Mouse (Mus musculus): ENCODE results near the gene Gars. TPM values are rescaled to one million over a fixed set of nuclear protein-coding genes. Genes with fewer than 3 reads are reported as not detected.

Gene Gars
- total RNA-seq, 2 experiments from 2014 or later = 60.8 to 61.1 TPM

DNA sequence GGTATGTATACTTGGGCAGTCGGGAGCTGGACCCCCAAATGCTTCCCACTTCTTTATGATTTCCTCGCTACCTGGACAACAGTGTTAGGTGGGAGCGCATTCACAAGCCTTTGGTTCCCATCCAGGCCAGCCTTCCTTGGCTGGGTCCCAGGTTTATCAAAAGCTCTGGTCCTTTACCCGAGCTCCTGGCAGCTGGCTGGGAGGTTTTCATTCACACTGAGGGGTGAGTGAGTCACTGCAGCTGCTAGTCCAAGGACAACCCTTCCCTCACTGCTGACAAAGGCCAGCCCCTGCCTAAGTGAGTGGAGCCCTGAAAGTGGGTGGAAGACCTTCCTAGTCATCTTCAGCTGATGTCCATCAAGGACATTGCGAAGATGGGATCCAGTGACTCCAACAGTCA, 60.2 kb downstream of the Gars start:
- DNase-seq = peak; percentile 12

- DNase-seq = no peak
These were observed 60.8 kb downstream of the Gars start for GRCm38 (mm10) chr6:55098603-55099002.

DNA sequence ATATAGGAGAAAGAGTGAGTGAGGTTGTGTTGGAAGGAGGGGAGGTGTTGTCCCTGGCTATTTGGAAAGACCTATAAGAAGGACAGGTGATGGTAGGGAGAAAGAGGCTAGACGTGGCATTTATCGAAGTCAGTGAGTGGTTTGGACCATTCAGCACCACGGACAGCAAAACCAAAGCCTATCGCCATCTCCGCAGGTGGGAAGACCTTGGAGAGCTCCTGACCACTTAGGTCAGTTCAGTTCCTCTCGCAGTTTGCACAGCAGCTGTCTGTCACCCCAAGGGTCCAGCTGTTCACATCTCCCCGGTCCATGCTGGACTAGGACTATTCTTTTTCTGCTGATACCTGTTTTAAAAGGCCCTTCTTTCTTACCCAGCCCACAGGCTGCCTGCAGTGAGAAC, 70.6 kb downstream of the Gars start:
- peak in 1 of 2 experiments; percentile 35 for DNase-seq

DNA sequence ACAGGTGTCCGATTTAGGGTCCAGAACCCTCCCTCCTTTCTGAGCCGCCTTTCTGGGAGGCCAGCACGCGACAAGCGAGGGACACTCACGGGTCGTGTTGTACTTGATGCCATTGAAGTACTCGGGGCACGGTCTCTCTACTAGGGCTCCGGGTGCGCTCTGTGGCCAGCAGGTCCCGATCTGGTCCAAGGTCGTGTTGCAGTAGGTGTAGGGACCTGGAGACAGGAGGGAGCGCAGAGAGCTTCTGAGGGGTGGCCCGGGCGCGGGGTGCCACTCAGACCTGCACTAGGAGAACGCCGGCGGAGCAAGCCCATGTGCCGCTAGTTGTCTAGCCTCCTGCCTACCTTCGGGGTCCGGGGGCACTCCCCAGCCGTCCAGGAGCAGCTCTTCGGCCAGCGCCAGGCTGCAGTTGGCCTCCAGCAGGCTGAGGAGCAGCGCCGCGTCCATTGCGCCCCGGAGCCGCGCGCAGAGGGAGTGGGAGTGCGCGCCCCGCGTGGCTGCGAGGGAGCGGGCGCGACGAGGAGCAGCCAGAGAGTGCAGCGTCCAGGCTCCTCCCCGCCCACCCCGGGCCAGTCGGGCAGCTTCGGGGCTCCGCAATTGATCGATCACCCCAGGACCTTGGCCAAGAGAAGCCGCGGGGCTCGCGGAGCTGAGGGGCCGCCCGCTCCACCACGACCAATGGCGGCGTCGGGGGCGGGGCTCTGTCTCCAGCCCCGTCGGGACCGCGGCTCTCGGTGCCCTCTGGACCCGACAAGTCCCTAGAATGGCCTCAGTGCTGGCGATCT, 79.7 kb downstream of the Gars start:
- peak; percentile 15 to 19 for DNase-seq

- DNase-seq = peak; percentile 42 to 72
These were observed 85.2 kb downstream of the Gars start for GRCm38 (mm10) chr6:55123056-55123455.

GRCm38 (mm10) chr6:55126576-55126975, 88.8 kb downstream of the Gars start:
- DNase-seq = no peak

GRCm38 (mm10) chr6:55128391-55128790, 90.6 kb downstream of the Gars start:
- no peak for DNase-seq

Other genes with a start within 250 kb of the Gars start
- 10 to 100 TPM; 17.7 to 18.1 TPM for gene Znrf2, start 221.1 kb upstream of the Gars start, total RNA-seq (2021)
- 10 to 100 TPM; 17.0 to 19.2 TPM for gene Nod1, start 65.4 kb upstream of the Gars start, total RNA-seq (2021)
- 10 to 100 TPM; 21.5 to 28.2 TPM for gene Ggct, start 45.1 kb upstream of the Gars start, total RNA-seq (2021)
- 10 to 100 TPM; 19.9 to 20.1 TPM for gene Crhr2, start 95.0 kb downstream of the Gars start, total RNA-seq (2021)
- 10 to 100 TPM; 31.1 to 33.0 TPM for gene Inmt, start 137.0 kb downstream of the Gars start, total RNA-seq (2021)
- gene Mindy4, start 165.4 kb downstream of the Gars start, total RNA-seq (2021) = 1 to 10 TPM; 3.7 to 6.7 TPM